Mouse (Mus musculus): ENCODE measurements around the gene Gm28035.

Gene Gm28035

GRCm38 (mm10) chr2:30236426-30237198, 3.8 kb upstream of the Gm28035 start:
- in situ Hi-C loops (cut with MboI; ENCODE audit: low pct_unique_long_range_greater_than_20kb in 1 of 2, low sequenced_read_pairs in 2 of 2, unreplicated experiment in 1 of 2), result no loop called here

- in situ Hi-C loops (cut with MboI; ENCODE audit: low pct_unique_long_range_greater_than_20kb in 1 of 2, low sequenced_read_pairs in 2 of 2, unreplicated experiment in 1 of 2), result no loop called here
Observed at GRCm38 (mm10) chr2:30237199-30237880, 3.0 kb upstream of the Gm28035 start, which contains the start of gene Lrrc8a. Gene Lrrc8a (plus strand): TSS chr2:30237715.

- in situ Hi-C loops (cut with MboI; ENCODE audit: low pct_unique_long_range_greater_than_20kb in 1 of 2, low sequenced_read_pairs in 2 of 2, unreplicated experiment in 1 of 2), result no loop called here
Observed at GRCm38 (mm10) chr2:30237881-30238280, 2.5 kb upstream of the Gm28035 start.

- in situ Hi-C loops (cut with MboI; ENCODE audit: low pct_unique_long_range_greater_than_20kb in 1 of 2, low sequenced_read_pairs in 2 of 2, unreplicated experiment in 1 of 2), result no loop called here
Observed at GRCm38 (mm10) chr2:30238906-30239465, 1.4 kb upstream of the Gm28035 start.

DNA sequence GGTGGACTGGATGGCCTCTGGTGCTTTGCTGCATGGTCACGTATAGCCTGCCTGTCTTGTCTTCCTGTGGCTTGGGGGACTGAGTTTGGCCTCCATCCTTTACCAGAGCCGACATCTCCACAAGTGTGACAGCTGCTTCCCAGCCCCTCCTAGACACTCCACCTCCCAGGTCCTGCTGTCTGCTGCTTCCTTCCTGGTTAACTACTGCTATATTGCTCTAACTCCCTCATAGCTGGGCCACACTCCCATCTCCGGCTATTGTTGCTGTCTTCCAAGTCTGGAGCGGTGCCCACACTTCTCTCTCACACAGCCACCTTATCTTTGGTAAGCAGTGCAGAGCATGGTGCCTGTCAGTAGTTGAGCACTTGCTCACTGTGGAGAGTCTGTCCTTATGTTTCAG, 590 bp upstream of the Gm28035 start:
- in situ Hi-C loops (cut with MboI; ENCODE audit: low pct_unique_long_range_greater_than_20kb in 1 of 2, low sequenced_read_pairs in 2 of 2, unreplicated experiment in 1 of 2), result loop anchor here in 1 of 2 experiments (5.0 kb wide), 1 partner anchor 32 kb away; the partner anchor contains the start of gene Kyat1

- in situ Hi-C loops (cut with MboI; ENCODE audit: low pct_unique_long_range_greater_than_20kb in 1 of 2, low sequenced_read_pairs in 2 of 2, unreplicated experiment in 1 of 2), result loop anchor here in 1 of 2 experiments (5.0 kb wide), 1 partner anchor 35 kb away; the partner anchor contains the start of gene Kyat1
Observed at GRCm38 (mm10) chr2:30242509-30242908, 2.1 kb downstream of the Gm28035 start.

DNA sequence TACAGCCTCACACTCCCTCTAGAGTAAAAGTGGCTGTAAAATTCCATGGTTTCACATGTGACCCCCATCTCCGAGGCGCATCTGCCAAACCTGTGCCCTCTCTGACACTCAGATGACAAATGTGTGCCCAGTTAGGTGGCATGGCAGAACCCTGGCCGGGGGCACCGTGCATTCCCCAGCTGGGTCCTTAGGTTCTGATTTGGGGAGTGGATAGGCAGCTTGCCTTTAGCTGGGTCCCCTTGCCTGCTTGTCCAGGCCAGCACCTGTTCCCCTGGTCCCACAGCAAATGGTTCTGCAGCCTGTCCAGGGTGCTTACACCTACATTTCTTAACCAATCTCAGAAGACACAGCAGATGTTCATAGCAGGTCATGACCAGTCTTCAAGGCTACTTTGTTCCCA, 3.0 kb downstream of the Gm28035 start:
- in situ Hi-C loops (cut with MboI; ENCODE audit: low pct_unique_long_range_greater_than_20kb in 1 of 2, low sequenced_read_pairs in 2 of 2, unreplicated experiment in 1 of 2), result loop anchor here in 1 of 2 experiments (5.0 kb wide), 1 partner anchor 36 kb away; the partner anchor contains the start of gene Kyat1

DNA sequence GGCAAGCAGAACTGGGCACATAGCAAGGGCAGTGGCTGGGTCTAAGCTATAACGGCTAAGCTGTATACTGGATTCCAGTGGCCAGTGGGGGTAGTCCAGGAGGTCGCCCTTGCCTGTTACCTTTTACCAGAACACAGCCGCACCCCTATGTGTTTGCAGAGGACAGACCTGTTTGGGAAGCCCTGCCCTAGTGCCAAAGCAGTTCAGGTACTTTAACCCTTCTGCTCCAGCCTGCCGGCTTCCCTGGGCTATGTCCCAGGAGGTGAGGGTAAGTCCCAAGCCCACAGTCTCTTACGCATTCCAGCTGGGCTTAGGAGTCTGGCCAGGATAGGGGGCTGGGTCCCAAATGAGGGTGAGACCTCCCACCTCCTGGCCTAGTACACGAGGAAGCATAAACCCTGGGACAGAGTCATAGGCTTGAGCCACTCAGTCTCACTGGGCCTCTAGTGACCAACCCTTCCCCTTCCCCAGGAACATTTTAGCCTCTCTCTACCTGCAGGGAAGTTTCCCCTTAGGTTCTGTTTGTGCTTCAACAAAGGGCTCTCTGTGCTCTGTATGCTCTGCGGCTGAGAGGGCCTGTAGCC, 4.3 kb downstream of the Gm28035 start:
- in situ Hi-C loops (cut with MboI; ENCODE audit: low pct_unique_long_range_greater_than_20kb in 1 of 2, low sequenced_read_pairs in 2 of 2, unreplicated experiment in 1 of 2), result loop anchor here in 1 of 2 experiments (5.0 kb wide), 1 partner anchor 37 kb away; the partner anchor contains the start of gene Kyat1

DNA sequence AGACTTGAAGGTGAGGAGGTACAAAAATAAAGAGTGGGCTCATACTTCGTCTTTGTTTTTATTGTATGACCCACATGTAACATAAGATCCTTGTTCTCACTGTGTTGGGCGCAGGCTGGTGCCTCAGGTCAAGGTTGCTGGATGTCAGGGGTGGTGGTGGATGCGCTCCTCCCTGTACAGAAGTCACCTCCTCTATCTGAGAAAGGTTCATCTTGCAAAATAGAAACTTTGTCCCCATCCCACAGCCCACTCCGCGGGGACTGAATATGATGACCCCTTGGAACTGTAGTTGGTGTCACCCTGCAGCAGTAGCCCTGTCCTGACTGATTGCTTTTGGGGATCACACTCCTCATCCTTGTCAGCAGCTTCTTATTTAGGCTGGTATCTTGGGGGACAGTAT, 6.7 kb downstream of the Gm28035 start:
- in situ Hi-C loops (cut with MboI; ENCODE audit: low pct_unique_long_range_greater_than_20kb in 1 of 2, low sequenced_read_pairs in 2 of 2, unreplicated experiment in 1 of 2), result no loop called here

- in situ Hi-C loops (cut with MboI; ENCODE audit: low pct_unique_long_range_greater_than_20kb in 1 of 2, low sequenced_read_pairs in 2 of 2, unreplicated experiment in 1 of 2), result no loop called here
Observed at GRCm38 (mm10) chr2:30247681-30248080, 7.3 kb downstream of the Gm28035 start.

GRCm38 (mm10) chr2:30249182-30249581, 8.8 kb downstream of the Gm28035 start:
- in situ Hi-C loops (cut with MboI; ENCODE audit: low pct_unique_long_range_greater_than_20kb in 1 of 2, low sequenced_read_pairs in 2 of 2, unreplicated experiment in 1 of 2), result no loop called here

GRCm38 (mm10) chr2:30250166-30251128, 10.1 kb downstream of the Gm28035 start:
- in situ Hi-C loops (cut with MboI; ENCODE audit: low pct_unique_long_range_greater_than_20kb in 1 of 2, low sequenced_read_pairs in 2 of 2, unreplicated experiment in 1 of 2), result no loop called here

DNA sequence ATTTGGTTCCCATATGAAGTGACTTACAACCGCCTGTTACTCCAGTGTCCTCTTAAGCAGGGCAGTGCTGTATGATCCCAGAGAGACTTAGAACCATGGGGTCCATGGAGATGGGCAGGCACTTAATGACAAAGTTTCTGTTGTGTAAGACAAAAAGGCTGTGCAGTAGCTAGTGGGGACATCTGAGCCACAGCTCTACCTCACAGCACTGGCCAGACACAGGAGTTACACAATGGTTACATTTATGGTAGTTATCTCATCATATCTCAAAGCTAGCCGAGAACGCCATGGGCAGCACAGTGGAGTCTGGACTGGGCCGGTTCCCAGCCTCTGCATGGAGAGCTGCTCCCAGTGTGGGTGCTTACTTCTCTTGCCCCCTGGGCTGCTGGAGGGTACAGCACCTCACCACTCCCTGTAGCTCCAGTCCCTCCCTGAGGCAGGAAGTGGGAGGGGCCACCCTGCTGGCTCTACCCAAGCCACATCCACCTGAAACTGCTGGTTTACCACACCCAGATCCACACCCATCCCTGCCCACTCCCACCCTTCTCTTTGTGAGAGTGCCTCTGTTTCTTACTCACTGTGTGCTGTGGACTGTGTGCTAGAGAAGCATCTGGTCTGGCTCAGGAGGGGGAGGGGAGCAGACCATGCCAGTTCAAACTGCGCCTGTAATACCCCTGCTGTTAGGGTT, 11.2 kb downstream of the Gm28035 start:
- in situ Hi-C loops (cut with MboI; ENCODE audit: low pct_unique_long_range_greater_than_20kb in 1 of 2, low sequenced_read_pairs in 2 of 2, unreplicated experiment in 1 of 2), result no loop called here

- in situ Hi-C loops (cut with MboI; ENCODE audit: low pct_unique_long_range_greater_than_20kb in 1 of 2, low sequenced_read_pairs in 2 of 2, unreplicated experiment in 1 of 2), result no loop called here
Observed at GRCm38 (mm10) chr2:30252521-30252920, 12.2 kb downstream of the Gm28035 start.

GRCm38 (mm10) chr2:30253809-30254208, 13.4 kb downstream of the Gm28035 start:
- in situ Hi-C loops (cut with MboI; ENCODE audit: low pct_unique_long_range_greater_than_20kb in 1 of 2, low sequenced_read_pairs in 2 of 2, unreplicated experiment in 1 of 2), result no loop called here

DNA sequence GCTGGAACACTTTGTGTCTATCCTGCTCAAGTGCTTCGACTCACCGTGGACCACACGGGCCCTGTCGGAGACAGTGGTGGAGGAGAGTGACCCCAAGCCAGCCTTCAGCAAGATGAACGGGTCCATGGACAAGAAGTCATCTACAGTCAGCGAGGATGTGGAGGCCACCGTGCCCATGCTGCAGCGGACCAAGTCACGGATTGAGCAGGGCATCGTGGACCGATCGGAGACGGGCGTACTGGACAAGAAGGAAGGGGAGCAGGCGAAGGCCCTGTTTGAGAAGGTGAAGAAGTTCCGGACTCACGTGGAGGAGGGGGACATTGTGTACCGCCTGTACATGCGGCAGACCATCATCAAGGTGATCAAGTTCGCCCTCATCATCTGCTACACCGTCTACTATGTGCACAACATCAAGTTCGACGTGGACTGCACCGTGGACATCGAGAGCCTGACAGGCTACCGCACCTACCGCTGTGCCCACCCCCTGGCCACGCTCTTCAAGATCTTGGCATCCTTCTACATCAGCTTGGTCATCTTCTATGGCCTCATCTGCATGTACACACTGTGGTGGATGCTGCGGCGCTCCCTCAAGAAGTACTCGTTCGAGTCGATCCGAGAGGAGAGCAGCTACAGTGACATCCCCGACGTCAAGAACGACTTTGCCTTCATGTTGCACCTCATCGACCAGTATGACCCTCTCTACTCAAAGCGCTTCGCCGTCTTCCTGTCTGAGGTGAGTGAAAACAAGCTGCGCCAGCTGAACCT, 15.4 kb downstream of the Gm28035 start:
- in situ Hi-C loops (cut with MboI; ENCODE audit: low pct_unique_long_range_greater_than_20kb in 1 of 2, low sequenced_read_pairs in 2 of 2, unreplicated experiment in 1 of 2), result no loop called here
